Comparison of ENCODE assay signal across 8 mouse cellular contexts in genomic region chr2:129393524-129393923, GRCm38 (mm10). TPM values are rescaled to one million over a fixed set of nuclear protein-coding genes. Genes with fewer than 3 reads are reported as not detected.
DNase-seq lines count a peak whose midpoint lies in the region; ATAC-seq and TF ChIP-seq lines count a peak whose summit lies in the region.

No protein-coding gene starts in this region.

- no peak overlapping the region for H3K4me2 ChIP-seq in forebrain, embryonic 14.5 days (ENCODE audit: low read length)
- H3K4me2 ChIP-seq in forebrain, embryonic 11.5 days (ENCODE audit: low read depth, low read length, severe bottlenecking), result no peak overlapping the region
- H3K4me2 ChIP-seq in midbrain, postnatal 0 days (ENCODE audit: low read depth, low read length, poor library complexity, severe bottlenecking), result no peak overlapping the region
- no peak overlapping the region for H3K4me2 ChIP-seq in midbrain, embryonic 16.5 days (ENCODE audit: low read length)

- peak; percentile 65 for TF ChIP-seq CTCF in midbrain, postnatal 0 days (IDR thresholded peaks at IDR 0.05)

- H3K27ac ChIP-seq in forebrain, embryonic 14.5 days (ENCODE audit: low read depth, low read length), result no peak overlapping the region
- no peak overlapping the region for H3K27ac ChIP-seq in forebrain, embryonic 11.5 days (ENCODE audit: low read depth, low read length)
- H3K27ac ChIP-seq in midbrain, postnatal 0 days (ENCODE audit: low read depth, low read length), result no peak overlapping the region
- H3K27ac ChIP-seq in midbrain, embryonic 16.5 days (ENCODE audit: low read length), result no peak overlapping the region

- peak; percentile 11 for DNase-seq in forebrain, embryonic 14.5 days (ENCODE audit: low spot score)
- no peak for DNase-seq in forebrain, embryonic 11.5 days (ENCODE audit: low spot score)
- DNase-seq in midbrain, postnatal 0 days (ENCODE audit: low spot score), result peak; percentile 4
- peak; percentile 10 to 12 for DNase-seq in cerebellum, postnatal 36 days
- no peak for DNase-seq in MN1 (ENCODE audit: low spot score)

- H3K36me3 ChIP-seq in forebrain, embryonic 14.5 days (ENCODE audit: control insufficient read depth, insufficient read depth, low read length), result no peaks in the 10 kb centered on the region
- H3K36me3 ChIP-seq in forebrain, embryonic 11.5 days (ENCODE audit: control insufficient read depth, insufficient read depth, low read length), result no peaks in the 10 kb centered on the region
- H3K36me3 ChIP-seq in midbrain, postnatal 0 days (ENCODE audit: insufficient read depth, low read length), result no peaks in the 10 kb centered on the region
- H3K36me3 ChIP-seq in midbrain, embryonic 16.5 days (ENCODE audit: control insufficient read depth, insufficient read depth, low read length), result no peaks in the 10 kb centered on the region

- no peak overlapping the region for H3K4me3 ChIP-seq in forebrain, embryonic 14.5 days (ENCODE audit: low read depth, low read length)
- no peak overlapping the region for H3K4me3 ChIP-seq in forebrain, embryonic 11.5 days (ENCODE audit: low read depth, low read length)
- H3K4me3 ChIP-seq in midbrain, postnatal 0 days (ENCODE audit: low read depth, low read length), result no peak overlapping the region
- H3K4me3 ChIP-seq in midbrain, embryonic 16.5 days (ENCODE audit: low read depth, low read length), result no peak overlapping the region

- 34% methylated on average over 6 of the region's 6 CpGs for WGBS in forebrain, embryonic 14.5 days
- 37% methylated on average over 6 of the region's 6 CpGs for WGBS in forebrain, embryonic 11.5 days
- WGBS in midbrain, postnatal 0 days, result 26% methylated on average over 6 of the region's 6 CpGs
- WGBS in midbrain, embryonic 16.5 days, result 32% methylated on average over 6 of the region's 6 CpGs

- H3K4me1 ChIP-seq in forebrain, embryonic 14.5 days (ENCODE audit: control insufficient read depth, insufficient read depth, low read length), result no peaks in the 10 kb centered on the region
- no peaks in the 10 kb centered on the region for H3K4me1 ChIP-seq in forebrain, embryonic 11.5 days (replicated peaks; ENCODE audit: control insufficient read depth, insufficient read depth, low read length)
- no peaks in the 10 kb centered on the region for H3K4me1 ChIP-seq in midbrain, postnatal 0 days (ENCODE audit: insufficient read depth, low read length)
- H3K4me1 ChIP-seq in midbrain, embryonic 16.5 days (ENCODE audit: control insufficient read depth, insufficient read depth, low read length), result no peaks in the 10 kb centered on the region

- H3K9me3 ChIP-seq in forebrain, embryonic 14.5 days (replicated peaks; ENCODE audit: control insufficient read depth, low read length), result no peaks in the 10 kb centered on the region
- no peaks in the 10 kb centered on the region for H3K9me3 ChIP-seq in forebrain, embryonic 11.5 days (ENCODE audit: control insufficient read depth, low read length)
- no peaks in the 10 kb centered on the region for H3K9me3 ChIP-seq in midbrain, postnatal 0 days (ENCODE audit: low read length)
- H3K9me3 ChIP-seq in midbrain, embryonic 16.5 days (replicated peaks; ENCODE audit: control insufficient read depth, low read length, poor library complexity, severe bottlenecking), result no peaks in the 10 kb centered on the region

- no peak for ATAC-seq in forebrain, embryonic 14.5 days
- ATAC-seq in forebrain, embryonic 11.5 days (replicated peaks; ENCODE audit: low FRiP score), result no peak
- no peak for ATAC-seq in midbrain, postnatal 0 days (ENCODE audit: low FRiP score)
- ATAC-seq in midbrain, embryonic 16.5 days, result no peak
- peak; percentile 77 for ATAC-seq in megakaryocyte, adult 5-6 weeks (ENCODE audit: poor library complexity, severe bottlenecking)
- no peak for ATAC-seq in erythroid progenitor cell, adult 5-6 weeks (replicated peaks; ENCODE audit: low FRiP score, poor library complexity, severe bottlenecking)

- no peak overlapping the region for H3K9ac ChIP-seq in forebrain, embryonic 14.5 days (ENCODE audit: low read length)
- no peak overlapping the region for H3K9ac ChIP-seq in forebrain, embryonic 11.5 days (ENCODE audit: low read length)
- H3K9ac ChIP-seq in midbrain, postnatal 0 days (replicated peaks; ENCODE audit: low read length, poor library complexity, severe bottlenecking), result no peak overlapping the region
- H3K9ac ChIP-seq in midbrain, embryonic 16.5 days (ENCODE audit: low read depth, low read length), result no peak overlapping the region

- H3K27me3 ChIP-seq in forebrain, embryonic 14.5 days (replicated peaks; ENCODE audit: control insufficient read depth, insufficient read depth, low read length), result no peaks in the 10 kb centered on the region
- H3K27me3 ChIP-seq in forebrain, embryonic 11.5 days (ENCODE audit: control insufficient read depth, insufficient read depth, low read length), result no peaks in the 10 kb centered on the region
- H3K27me3 ChIP-seq in midbrain, postnatal 0 days (ENCODE audit: insufficient read depth, low read length), result no peaks in the 10 kb centered on the region
- no peaks in the 10 kb centered on the region for H3K27me3 ChIP-seq in midbrain, embryonic 16.5 days (ENCODE audit: control insufficient read depth, insufficient read depth, low read depth, low read length)

RNA-seq across cellular contexts. Expression of gene Il1b, which starts 22.6 kb away (rescaled TPM):
- not detected in 2 replicates for polyA plus RNA-seq in forebrain, embryonic 14.5 days (2014; fragmentation: Nextera tagmentation; extraction: Ambion mirVana)
- not detected in 2 replicates for polyA plus RNA-seq in forebrain, embryonic 11.5 days (2014; fragmentation: Nextera tagmentation; extraction: Ambion mirVana)
- not detected in 2 replicates for total RNA-seq in midbrain, postnatal 0 days (2014; rRNA removed)
- polyA plus RNA-seq in midbrain, postnatal 0 days (2015; fragmentation: Nextera tagmentation; extraction: Ambion mirVana), result 0.33 TPM in 1 of 2 replicates, not detected in the other
- not detected in 2 replicates for polyA plus RNA-seq in midbrain, embryonic 16.5 days (2015; fragmentation: Nextera tagmentation; extraction: Ambion mirVana)
- total RNA-seq in megakaryocyte, adult 5-6 weeks (2015), result 25.9 and 27.7 TPM in 2 replicates
- total RNA-seq in megakaryocyte, adult 5-6 weeks (2017), result 15.8 and 16.8 TPM in 2 replicates
- total RNA-seq in erythroid progenitor cell, adult 5-6 weeks (2015; ENCODE audit: low replicate concordance), result 1.1 and 7.5 TPM in 2 replicates
- 2.3 TPM in 1 of 2 replicates, not detected in the other for total RNA-seq in erythroid progenitor cell, adult 5-6 weeks (2017; ENCODE audit: low replicate concordance)

Comparison
In these comparisons a context has a peak if more than half of its experiments do, and no peak if none do; other contexts are left out.
1. DNase-seq: peak in forebrain, embryonic 14.5 days (single experiment), midbrain, postnatal 0 days (single experiment) and cerebellum, postnatal 36 days (2 of 2); none in forebrain, embryonic 11.5 days (single experiment) and MN1 (single experiment).